Mouse (Mus musculus): ENCODE results near the gene Amy2a1.

DNA sequence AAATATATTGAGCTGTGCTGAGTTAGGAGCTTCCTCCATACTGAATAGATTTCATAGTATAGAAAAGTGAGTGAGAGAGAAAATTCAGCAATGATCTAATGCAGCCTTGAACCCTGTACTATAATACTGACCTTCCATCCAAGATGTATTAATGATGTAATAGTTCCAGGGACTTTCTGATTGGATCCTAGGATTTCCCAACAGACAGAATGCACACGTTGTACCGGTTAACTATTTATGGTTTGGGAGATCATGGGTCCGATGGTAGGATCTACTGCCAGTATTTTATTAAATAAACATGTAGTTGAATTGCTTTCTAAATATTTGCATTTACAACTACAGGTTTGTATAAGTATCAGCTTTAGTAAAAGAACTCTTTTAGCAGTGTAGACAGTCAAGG is 39.9 kb upstream of the Amy2a1 start:
- TF ChIP-seq CTCF (IDR thresholded peaks at IDR 0.05; ENCODE audit: low read depth, low read length): no peak
- no peak for TF ChIP-seq GATA1 (IDR thresholded peaks at IDR 0.05; ENCODE audit: borderline replicate concordance, low read length)

Data from G1E (cell line).